Mouse (Mus musculus) ES-Bruce4 (cell line): ENCODE results near the gene Gfer.

ENCODE experiments used
- CTCF ChIP-seq: IDR thresholded peaks from one replicate; pipeline ENCODE4 v1.8.1; 2011; ENCODE audit warnings: low read depth, low read length
- EP300 ChIP-seq: IDR thresholded peaks from 2 replicates; pipeline ENCODE4 v1.6.1; 2011; ENCODE audit warnings: low read depth, low read length; ENCODE audit not compliant: insufficient read depth

- TF ChIP-seq CTCF (no peak), EP300 (no peak)
Measured at GRCm38 (mm10) chr17:24734513-24734912, 38.6 kb upstream of the Gfer start.
